Mouse (Mus musculus) hindbrain, embryonic 10.5 days (tissue): ENCODE measurements around the gene Vps37d. TPM values are rescaled to one million over a fixed set of nuclear protein-coding genes. Genes with fewer than 3 reads are reported as not detected.
A peak's percentile ranks its signal among the peaks of the same experiment; 100 is the strongest.

Experiments used
- DNase-seq: peaks from one replicate; pipeline ENCODE4 v3.0.0-alpha.2; 2017; ENCODE audit warnings: low spot score
- H3K27ac ChIP-seq: fragments of 300-500 bp; sonication (generic); 2 replicates; pipeline ENCODE4 v1.5.1; 2016; ENCODE audit warnings: mild to moderate bottlenecking, moderate library complexity
- H3K27me3 ChIP-seq: fragments of 300-500 bp; sonication (generic); 2 replicates; pipeline ENCODE4 v1.6.1; 2016; ENCODE audit warnings: mild to moderate bottlenecking; ENCODE audit not compliant: poor library complexity, insufficient read depth, severe bottlenecking
- H3K36me3 ChIP-seq: fragments of 300-500 bp; sonication (generic); 2 replicates; pipeline ENCODE4 v1.6.1; 2016; ENCODE audit warnings: mild to moderate bottlenecking, moderate library complexity
- H3K4me1 ChIP-seq: fragments of 300-500 bp; sonication (generic); replicated peaks from 2 replicates; pipeline ENCODE4 v1.6.1; 2016; ENCODE audit warnings: mild to moderate bottlenecking
- H3K4me3 ChIP-seq: fragments of 300-500 bp; sonication (generic); 2 replicates; pipeline ENCODE4 v1.5.1; 2016; ENCODE audit warnings: mild to moderate bottlenecking, moderate library complexity
- H3K9me3 ChIP-seq: fragments of 300-500 bp; sonication (generic); 2 replicates; pipeline ENCODE4 v1.6.1; 2016; ENCODE audit warnings: mild to moderate bottlenecking, moderate library complexity
- WGBS: fragments of 180-500 bp; shearing (Covaris S2); methylation state at CpG from one replicate; pipeline ENCODE4 v1.1.7; 2016; 5-methylcytosine and 5-hydroxymethylcytosine counted together
- polyA plus RNA-seq: library from polyadenylated mRNA; unstranded; fragments of >200 nt; fragmentation: Nextera tagmentation; extraction: Ambion mirVana; gene quantifications from 2 replicates; pipeline ENCODE4 v1.2.1, GENCODE M21; 2016

Vps37d gene
- polyA plus RNA-seq: 8.6 and 19.2 TPM in 2 replicates

GRCm38 (mm10) chr5:135077564-135078481 is at the start of gene Vps37d:
TSS of gene Vps37d (minus strand) at chr5:135078266.
- under 1% methylated on average over 81 of the region's 83 CpGs for WGBS
- Histone ChIP-seq H3K36me3 (peaks cover 22% of the 10 kb centered on the region), H3K4me1 (peaks cover 35% of the 10 kb centered on the region), H3K27ac (peak within 1 kb of the TSS; percentile 98), H3K27me3 (peaks cover 14% of the 10 kb centered on the region), H3K4me3 (peak within 1 kb of the TSS; percentile 99), H3K9me3 (no peaks in the 10 kb centered on the region; the same call in 1 of the 2 replicates)
- DNase-seq: peak; percentile 95

- Histone ChIP-seq H3K4me1 (no peaks in the 10 kb centered on the region), H3K27ac (no peak overlapping the region), H3K27me3 (peaks cover 20% of the 10 kb centered on the region), H3K9me3 (no peaks in the 10 kb centered on the region), H3K36me3 (no peaks in the 10 kb centered on the region), H3K4me3 (no peak overlapping the region)
- WGBS: 79% methylated on average over 6 of the region's 6 CpGs
- no peak for DNase-seq
Observed at GRCm38 (mm10) chr5:135127669-135128068, 49.6 kb upstream of the Vps37d start.

- no peak overlapping the region for H3K4me3 ChIP-seq
- no peaks in the 10 kb centered on the region for H3K4me1 ChIP-seq
- WGBS: 52% methylated on average over 6 of the region's 6 CpGs
- DNase-seq: no peak
- no peaks in the 10 kb centered on the region for H3K36me3 ChIP-seq
- H3K27me3 ChIP-seq: peaks cover 21% of the 10 kb centered on the region
- H3K9me3 ChIP-seq: no peaks in the 10 kb centered on the region
- no peak overlapping the region for H3K27ac ChIP-seq
Observed at GRCm38 (mm10) chr5:135126121-135126520, 48.1 kb upstream of the Vps37d start.

GRCm38 (mm10) chr5:135120753-135121152 is 42.7 kb upstream of the Vps37d start:
- 0 out of 2 replicates have a peak, but pooled peaks cover 3% of the 10 kb centered on the region for H3K4me1 ChIP-seq
- no peaks in the 10 kb centered on the region for H3K9me3 ChIP-seq
- H3K4me3 ChIP-seq: no peak overlapping the region
- 68% methylated on average over 4 of the region's 4 CpGs for WGBS
- H3K27ac ChIP-seq: no peak overlapping the region
- H3K36me3 ChIP-seq: no peaks in the 10 kb centered on the region
- DNase-seq: no peak
- H3K27me3 ChIP-seq: peaks cover 25% of the 10 kb centered on the region

- 28% methylated on average over 6 of the region's 6 CpGs for WGBS
- DNase-seq: peak; percentile 59
- Histone ChIP-seq H3K27ac (no peak overlapping the region), H3K4me1 (0 out of 2 replicates have a peak, but pooled peaks cover 3% of the 10 kb centered on the region), H3K36me3 (no peaks in the 10 kb centered on the region), H3K27me3 (peaks cover 26% of the 10 kb centered on the region), H3K9me3 (no peaks in the 10 kb centered on the region), H3K4me3 (no peak overlapping the region)
Observed at GRCm38 (mm10) chr5:135118589-135119081, 40.6 kb upstream of the Vps37d start.

GRCm38 (mm10) chr5:135115241-135115640 is 37.2 kb upstream of the Vps37d start:
- Histone ChIP-seq H3K4me1 (0 out of 2 replicates have a peak, but pooled peaks cover 3% of the 10 kb centered on the region), H3K27me3 (peaks cover 14% of the 10 kb centered on the region), H3K4me3 (no peak overlapping the region), H3K27ac (no peak overlapping the region), H3K9me3 (no peaks in the 10 kb centered on the region), H3K36me3 (no peaks in the 10 kb centered on the region)
- 88% methylated on average over 8 of the region's 8 CpGs for WGBS
- DNase-seq: no peak

GRCm38 (mm10) chr5:135113782-135114181 is 35.7 kb upstream of the Vps37d start:
- no peak overlapping the region for H3K4me3 ChIP-seq
- peaks cover 29% of the 10 kb centered on the region for H3K27me3 ChIP-seq
- H3K4me1 ChIP-seq: 0 out of 2 replicates have a peak, but pooled peaks cover 2% of the 10 kb centered on the region
- H3K9me3 ChIP-seq: no peaks in the 10 kb centered on the region
- no peak overlapping the region for H3K27ac ChIP-seq
- 85% methylated on average over 12 of the region's 12 CpGs for WGBS
- H3K36me3 ChIP-seq: no peaks in the 10 kb centered on the region
- no peak for DNase-seq

- H3K9me3 ChIP-seq: no peaks in the 10 kb centered on the region
- H3K27ac ChIP-seq: no peak overlapping the region
- WGBS: 62% methylated on average over 6 of the region's 6 CpGs
- peaks cover 24% of the 10 kb centered on the region for H3K4me1 ChIP-seq
- peaks cover 66% of the 10 kb centered on the region for H3K27me3 ChIP-seq
- H3K4me3 ChIP-seq: no peak overlapping the region
- no peak for DNase-seq
- H3K36me3 ChIP-seq: no peaks in the 10 kb centered on the region
Observed at GRCm38 (mm10) chr5:135109976-135110375, 31.9 kb upstream of the Vps37d start.

- no peak overlapping the region for H3K4me3 ChIP-seq
- no peak overlapping the region for H3K27ac ChIP-seq
- peaks cover 70% of the 10 kb centered on the region for H3K27me3 ChIP-seq
- H3K9me3 ChIP-seq: no peaks in the 10 kb centered on the region
- no peaks in the 10 kb centered on the region for H3K36me3 ChIP-seq
- DNase-seq: no peak
- 91% methylated on average over 3 of the region's 3 CpGs for WGBS
- H3K4me1 ChIP-seq: peaks cover 24% of the 10 kb centered on the region
Observed at GRCm38 (mm10) chr5:135109426-135109825, 31.4 kb upstream of the Vps37d start.

GRCm38 (mm10) chr5:135109017-135109416 is 31.0 kb upstream of the Vps37d start:
- Histone ChIP-seq H3K4me3 (no peak overlapping the region), H3K27me3 (peaks cover 70% of the 10 kb centered on the region), H3K4me1 (peaks cover 24% of the 10 kb centered on the region), H3K27ac (no peak overlapping the region), H3K36me3 (no peaks in the 10 kb centered on the region), H3K9me3 (no peaks in the 10 kb centered on the region)
- 58% methylated on average over 6 of the region's 6 CpGs for WGBS
- DNase-seq: no peak

- Histone ChIP-seq H3K4me3 (peak overlapping the region; percentile 60), H3K36me3 (no peaks in the 10 kb centered on the region), H3K27ac (0 out of 2 replicates have a peak overlapping the region, but pooled peaks have one; percentile 76), H3K4me1 (peaks cover 24% of the 10 kb centered on the region), H3K9me3 (no peaks in the 10 kb centered on the region), H3K27me3 (peaks cover 67% of the 10 kb centered on the region)
- 9% methylated on average over 40 of the region's 40 CpGs for WGBS
- DNase-seq: peak; percentile 64
Observed at GRCm38 (mm10) chr5:135107521-135108501, 29.7 kb upstream of the Vps37d start.

GRCm38 (mm10) chr5:135106758-135107256 is 28.7 kb upstream of the Vps37d start:
- H3K27ac ChIP-seq: peak overlapping the region; percentile 76
- H3K9me3 ChIP-seq: no peaks in the 10 kb centered on the region
- H3K4me1 ChIP-seq: peaks cover 24% of the 10 kb centered on the region
- WGBS: under 1% methylated on average over 48 of the region's 48 CpGs
- peaks cover 67% of the 10 kb centered on the region for H3K27me3 ChIP-seq
- no peaks in the 10 kb centered on the region for H3K36me3 ChIP-seq
- H3K4me3 ChIP-seq: peak overlapping the region; percentile 60
- DNase-seq: peak; percentile 87
